Mouse (Mus musculus) NIH3T3 (cell line): ENCODE results near the gene Tlnrd1.
"Not testable (repeated sequence)": the region's sequence is repeated elsewhere in the genome, so short reads cannot be mapped to it uniquely, and the experiment has no call there.

Experiments
- DNase-seq: peaks from one replicate; pipeline ENCODE4 v3.0.0-alpha.2; 2012; ENCODE audit warnings: low read depth

The Tlnrd1 gene

GRCm38 (mm10) chr7:83884021-83884658, at the start of gene Tlnrd1, which contains the start of gene Mesd:
Gene Tlnrd1 (minus strand): TSS chr7:83884305.
Gene Mesd (plus strand): TSS chr7:83884466.
- DNase-seq: peak; percentile 96

- no peak for DNase-seq
Observed at GRCm38 (mm10) chr7:83921637-83922036, 37.5 kb upstream of the Tlnrd1 start.

GRCm38 (mm10) chr7:83920241-83920640, 36.1 kb upstream of the Tlnrd1 start:
- DNase-seq: no peak

- peak; percentile 97 for DNase-seq
Observed at GRCm38 (mm10) chr7:83914566-83914965, 30.5 kb upstream of the Tlnrd1 start.

- no peak for DNase-seq
Observed at GRCm38 (mm10) chr7:83913995-83914394, 29.9 kb upstream of the Tlnrd1 start.

- DNase-seq: no peak
Observed at GRCm38 (mm10) chr7:83913405-83913932, 29.4 kb upstream of the Tlnrd1 start.

GRCm38 (mm10) chr7:83911909-83912308, 27.8 kb upstream of the Tlnrd1 start:
- no peak for DNase-seq

- DNase-seq: no peak
Observed at GRCm38 (mm10) chr7:83904831-83905230, 20.7 kb upstream of the Tlnrd1 start.

- DNase-seq: no peak
Observed at GRCm38 (mm10) chr7:83902296-83903145, 18.4 kb upstream of the Tlnrd1 start.

- no peak for DNase-seq
Observed at GRCm38 (mm10) chr7:83901425-83901824, 17.3 kb upstream of the Tlnrd1 start.

GRCm38 (mm10) chr7:83900519-83900918, 16.4 kb upstream of the Tlnrd1 start:
- no peak for DNase-seq

GRCm38 (mm10) chr7:83898267-83898666, 14.2 kb upstream of the Tlnrd1 start:
- no peak for DNase-seq

- DNase-seq: no peak
Observed at GRCm38 (mm10) chr7:83896077-83896740, 12.1 kb upstream of the Tlnrd1 start.

GRCm38 (mm10) chr7:83894348-83894747, 10.2 kb upstream of the Tlnrd1 start:
- DNase-seq: no peak

GRCm38 (mm10) chr7:83892333-83892669, 8.2 kb upstream of the Tlnrd1 start:
- peak; percentile 37 for DNase-seq

- peak; percentile 100 for DNase-seq
Observed at GRCm38 (mm10) chr7:83891433-83892332, 7.6 kb upstream of the Tlnrd1 start.

- not testable (repeated sequence) for DNase-seq
Observed at GRCm38 (mm10) chr7:83889946-83890345, 5.8 kb upstream of the Tlnrd1 start.

GRCm38 (mm10) chr7:83889383-83889782, 5.3 kb upstream of the Tlnrd1 start:
- DNase-seq: peak; percentile 86

- peak; percentile 66 for DNase-seq
Observed at GRCm38 (mm10) chr7:83886366-83887129, 2.4 kb upstream of the Tlnrd1 start.

GRCm38 (mm10) chr7:83885835-83886234, 1.7 kb upstream of the Tlnrd1 start:
- no peak for DNase-seq
